Mouse (Mus musculus): ENCODE measurements at regions not wholly inside any gene's neighbourhood (a gene's known extent, or its start where the extent isn't known, plus 50 kb on each side); places are given as distances from the start of the nearest gene placed in this dataset.

GRCm38 (mm10) chr1:184138661-184139060 is 104.6 kb upstream of the 1700056E22Rik start:
- Histone ChIP-seq H3K4me2 (ENCODE audit: low read depth) (no peak overlapping the region), H3K4me3 (no peak overlapping the region), H3K79me2 (ENCODE audit: control insufficient read depth, insufficient read depth) (no peaks in the 10 kb centered on the region), H3K27me3 (ENCODE audit: control insufficient read depth, insufficient read depth, insufficient read length) (no peaks in the 10 kb centered on the region), H3ac (ENCODE audit: control insufficient read depth, insufficient read length) (no peak overlapping the region), H3K36me3 (ENCODE audit: control insufficient read depth, insufficient read depth) (no peaks in the 10 kb centered on the region)
- TF ChIP-seq MYOG (IDR thresholded peaks at IDR 0.05; ENCODE audit: control insufficient read depth in 1 of 3, insufficient read depth in 1 of 3, insufficient read length in 2 of 3, low read depth in 2 of 3) (no peak), MYOD1 (IDR thresholded peaks at IDR 0.05; ENCODE audit: control insufficient read depth in 1 of 3, insufficient read length in 2 of 3, low read depth in 2 of 3) (peak in 1 of 3 experiments; percentile 55), E2F4 (IDR thresholded peaks at IDR 0.05; ENCODE audit: insufficient read depth) (no peak), TCF12 (IDR thresholded peaks at IDR 0.05; ENCODE audit: insufficient read depth, poor library complexity, severe bottlenecking) (no peak)

GRCm38 (mm10) chr1:184130897-184131296 is 96.8 kb upstream of the 1700056E22Rik start:
- H3ac ChIP-seq (ENCODE audit: control insufficient read depth, insufficient read length): no peak overlapping the region
- no peak overlapping the region for H3K4me2 ChIP-seq (ENCODE audit: low read depth)
- H3K4me3 ChIP-seq: no peak overlapping the region
- H3K36me3 ChIP-seq (ENCODE audit: control insufficient read depth, insufficient read depth): no peaks in the 10 kb centered on the region
- H3K79me2 ChIP-seq (ENCODE audit: control insufficient read depth, insufficient read depth): no peaks in the 10 kb centered on the region
- H3K27me3 ChIP-seq (ENCODE audit: control insufficient read depth, insufficient read depth, insufficient read length): no peaks in the 10 kb centered on the region
- TF ChIP-seq TCF12 (IDR thresholded peaks at IDR 0.05; ENCODE audit: insufficient read depth, poor library complexity, severe bottlenecking) (peak; percentile 56), CEBPB (IDR thresholded peaks at IDR 0.05; ENCODE audit: insufficient read depth, poor library complexity, severe bottlenecking) (peak; percentile 46; the same call in 1 of the 2 replicates), POLR2AphosphoS2 (IDR thresholded peaks at IDR 0.05; ENCODE audit: insufficient read length, low read depth) (no peak), TCF3 (IDR thresholded peaks at IDR 0.05; ENCODE audit: insufficient read length, low read depth) (peak; percentile 59), MYOG (IDR thresholded peaks at IDR 0.05; ENCODE audit: control insufficient read depth in 1 of 3, insufficient read depth in 1 of 3, insufficient read length in 2 of 3, low read depth in 2 of 3) (peak in 2 of 3 experiments; percentile 80 to 88), MYOD1 (IDR thresholded peaks at IDR 0.05; ENCODE audit: control insufficient read depth in 1 of 3, insufficient read length in 2 of 3, low read depth in 2 of 3) (peak; percentile 8 to 88 (median 57)), MAX (IDR thresholded peaks at IDR 0.05; ENCODE audit: low read depth) (no peak)

- Histone ChIP-seq H3ac (ENCODE audit: control insufficient read depth, insufficient read length) (no peak overlapping the region), H3K27me3 (ENCODE audit: control insufficient read depth, insufficient read depth, insufficient read length) (no peaks in the 10 kb centered on the region), H3K79me2 (ENCODE audit: control insufficient read depth, insufficient read depth) (no peaks in the 10 kb centered on the region), H3K36me3 (ENCODE audit: control insufficient read depth, insufficient read depth) (no peaks in the 10 kb centered on the region), H3K4me2 (ENCODE audit: low read depth) (no peak overlapping the region), H3K4me3 (no peak overlapping the region)
- no peak for TF ChIP-seq REST (IDR thresholded peaks at IDR 0.05; ENCODE audit: insufficient read depth, insufficient read length)
- no peak for TF ChIP-seq CEBPB (IDR thresholded peaks at IDR 0.05; ENCODE audit: insufficient read depth, poor library complexity, severe bottlenecking)
- no peak for TF ChIP-seq TCF12 (IDR thresholded peaks at IDR 0.05; ENCODE audit: insufficient read depth, poor library complexity, severe bottlenecking)
- no peak for TF ChIP-seq MYOD1 (IDR thresholded peaks at IDR 0.05; ENCODE audit: control insufficient read depth in 1 of 3, insufficient read length in 2 of 3, low read depth in 2 of 3)
- TF ChIP-seq USF1 (IDR thresholded peaks at IDR 0.05; ENCODE audit: low read depth): no peak
- no peak for TF ChIP-seq TCF3 (IDR thresholded peaks at IDR 0.05; ENCODE audit: insufficient read length, low read depth)
- TF ChIP-seq POLR2A (IDR thresholded peaks at IDR 0.05; ENCODE audit: insufficient read length, low read depth): no peak
- TF ChIP-seq MAX (IDR thresholded peaks at IDR 0.05; ENCODE audit: low read depth): no peak
- no peak for TF ChIP-seq MYOG (IDR thresholded peaks at IDR 0.05; ENCODE audit: control insufficient read depth in 1 of 3, insufficient read depth in 1 of 3, insufficient read length in 2 of 3, low read depth in 2 of 3)
- TF ChIP-seq POLR2AphosphoS2 (IDR thresholded peaks at IDR 0.05; ENCODE audit: insufficient read length, low read depth): no peak
- TF ChIP-seq E2F4 (IDR thresholded peaks at IDR 0.05; ENCODE audit: insufficient read depth): no peak
- no peak for TF ChIP-seq SRF (IDR thresholded peaks at IDR 0.05; ENCODE audit: control insufficient read depth, insufficient read length, low read depth)
Measured at GRCm38 (mm10) chr1:184127321-184127720, 93.2 kb upstream of the 1700056E22Rik start.

- Histone ChIP-seq H3ac (ENCODE audit: control insufficient read depth, insufficient read length) (no peak overlapping the region), H3K27me3 (ENCODE audit: control insufficient read depth, insufficient read depth, insufficient read length) (no peaks in the 10 kb centered on the region)
- no peak for TF ChIP-seq MAX (IDR thresholded peaks at IDR 0.05; ENCODE audit: low read depth)
- no peak for TF ChIP-seq TCF3 (IDR thresholded peaks at IDR 0.05; ENCODE audit: insufficient read length, low read depth)
- no peak for TF ChIP-seq MYOD1 (IDR thresholded peaks at IDR 0.05; ENCODE audit: control insufficient read depth in 1 of 3, insufficient read length in 2 of 3, low read depth in 2 of 3)
- no peak for TF ChIP-seq POLR2AphosphoS2 (IDR thresholded peaks at IDR 0.05; ENCODE audit: insufficient read length, low read depth)
- no peak for TF ChIP-seq POLR2A (IDR thresholded peaks at IDR 0.05; ENCODE audit: insufficient read length, low read depth)
- TF ChIP-seq CEBPB (IDR thresholded peaks at IDR 0.05; ENCODE audit: insufficient read depth, poor library complexity, severe bottlenecking): no peak
- TF ChIP-seq REST (IDR thresholded peaks at IDR 0.05; ENCODE audit: insufficient read depth, insufficient read length): no peak
- TF ChIP-seq USF1 (IDR thresholded peaks at IDR 0.05; ENCODE audit: low read depth): no peak
- TF ChIP-seq MYOG (IDR thresholded peaks at IDR 0.05; ENCODE audit: control insufficient read depth in 1 of 3, insufficient read depth in 1 of 3, insufficient read length in 2 of 3, low read depth in 2 of 3): no peak
- no peak for TF ChIP-seq TCF12 (IDR thresholded peaks at IDR 0.05; ENCODE audit: insufficient read depth, poor library complexity, severe bottlenecking)
- TF ChIP-seq SRF (IDR thresholded peaks at IDR 0.05; ENCODE audit: control insufficient read depth, insufficient read length, low read depth): no peak
- TF ChIP-seq E2F4 (IDR thresholded peaks at IDR 0.05; ENCODE audit: insufficient read depth): no peak
Measured at GRCm38 (mm10) chr1:184126909-184127308, 92.8 kb upstream of the 1700056E22Rik start.

More at GRCm38 (mm10) chr1:184126909-184127308, 92.8 kb upstream of the 1700056E22Rik start:
- Histone ChIP-seq H3K4me2 (ENCODE audit: low read depth) (no peak overlapping the region), H3K4me3 (no peak overlapping the region), H3K36me3 (ENCODE audit: control insufficient read depth, insufficient read depth) (no peaks in the 10 kb centered on the region), H3K79me2 (ENCODE audit: control insufficient read depth, insufficient read depth) (no peaks in the 10 kb centered on the region)
